Mouse (Mus musculus): ENCODE data around the gene Abhd17a. TPM values are rescaled to one million over a fixed set of nuclear protein-coding genes. Genes with fewer than 3 reads are reported as not detected.
A peak's percentile ranks its signal among the peaks of the same experiment; 100 is the strongest.

Gene Abhd17a
- polyA plus RNA-seq, 2 experiments, result 41.2 to 55.0 TPM

DNA sequence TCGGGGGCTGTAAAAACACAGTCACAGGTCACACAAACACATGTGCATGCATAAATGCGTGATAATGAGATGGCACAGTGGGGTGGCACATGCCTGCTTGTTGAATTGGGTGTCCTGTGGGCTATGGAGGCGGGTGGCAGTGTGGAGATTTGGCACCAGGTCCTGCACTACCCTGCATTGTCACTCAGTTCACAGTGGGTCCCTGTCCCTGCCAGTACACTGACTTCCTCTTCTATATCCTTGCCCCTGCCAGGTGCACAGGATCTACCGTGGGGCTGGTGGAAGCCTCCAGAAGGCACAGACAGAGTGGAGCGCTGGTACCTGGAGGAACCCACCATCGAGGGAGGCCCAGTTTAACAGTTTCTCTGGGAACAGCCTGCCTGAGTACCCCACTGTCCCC is 24.2 kb upstream of the Abhd17a start:
- DNase-seq (ENCODE audit: low read depth in 3 of 3, low spot score in 3 of 3), result no peak
- ATAC-seq (ENCODE audit: insufficient read depth), result no peak
- Histone ChIP-seq H3K4me3 (ENCODE audit: insufficient read depth in 1 of 2, low read depth in 2 of 2, low read length in 2 of 2) (no peak overlapping the region), H3K4me1 (replicated peaks; ENCODE audit: control insufficient read depth in 2 of 2, insufficient read depth in 2 of 2, low read length in 1 of 2) (no peaks in the 10 kb centered on the region; a peak in 1 of 4 replicates), H3K9me3 (ENCODE audit: control insufficient read depth, low read length) (no peaks in the 10 kb centered on the region), H3K9ac (replicated peaks) (no peak overlapping the region), H3K27me3 (ENCODE audit: control insufficient read depth, insufficient read depth, low read length) (no peaks in the 10 kb centered on the region), H3K27ac (no peak overlapping the region), H3K4me2 (ENCODE audit: low read depth) (no peak overlapping the region), H3K36me3 (replicated peaks; ENCODE audit: control insufficient read depth, insufficient read depth, low read depth) (peaks cover 13% of the 10 kb centered on the region)
- 76% methylated on average over 6 of the region's 6 CpGs for WGBS (ENCODE audit: insufficient replicate concordance)
- TF ChIP-seq EP300 (IDR thresholded peaks at IDR 0.05; ENCODE audit: low read depth) (no peak), CTCF (IDR thresholded peaks at IDR 0.05; ENCODE audit: low read depth) (no peak)

GRCm38 (mm10) chr10:80613821-80614220 is 23.7 kb upstream of the Abhd17a start:
- no peak for ATAC-seq (ENCODE audit: insufficient read depth)
- no peak for DNase-seq (ENCODE audit: low read depth in 3 of 3, low spot score in 3 of 3)
- Histone ChIP-seq H3K36me3 (replicated peaks; ENCODE audit: control insufficient read depth, insufficient read depth, low read depth) (peaks cover 19% of the 10 kb centered on the region), H3K4me2 (ENCODE audit: low read depth) (no peak overlapping the region), H3K4me1 (replicated peaks; ENCODE audit: control insufficient read depth in 2 of 2, insufficient read depth in 2 of 2, low read length in 1 of 2) (no peaks in the 10 kb centered on the region), H3K27me3 (ENCODE audit: control insufficient read depth, insufficient read depth, low read length) (no peaks in the 10 kb centered on the region), H3K9me3 (ENCODE audit: control insufficient read depth, low read length) (no peaks in the 10 kb centered on the region), H3K27ac (no peak overlapping the region), H3K9ac (replicated peaks) (no peak overlapping the region), H3K4me3 (ENCODE audit: insufficient read depth in 1 of 2, low read depth in 2 of 2, low read length in 2 of 2) (no peak overlapping the region)
- 69% methylated on average over 3 of the region's 3 CpGs for WGBS (ENCODE audit: insufficient replicate concordance)
- TF ChIP-seq CTCF (IDR thresholded peaks at IDR 0.05; ENCODE audit: low read depth) (0 out of 2 replicates have a peak, but pooled peaks have one; percentile 14), EP300 (IDR thresholded peaks at IDR 0.05; ENCODE audit: low read depth) (no peak)

DNA sequence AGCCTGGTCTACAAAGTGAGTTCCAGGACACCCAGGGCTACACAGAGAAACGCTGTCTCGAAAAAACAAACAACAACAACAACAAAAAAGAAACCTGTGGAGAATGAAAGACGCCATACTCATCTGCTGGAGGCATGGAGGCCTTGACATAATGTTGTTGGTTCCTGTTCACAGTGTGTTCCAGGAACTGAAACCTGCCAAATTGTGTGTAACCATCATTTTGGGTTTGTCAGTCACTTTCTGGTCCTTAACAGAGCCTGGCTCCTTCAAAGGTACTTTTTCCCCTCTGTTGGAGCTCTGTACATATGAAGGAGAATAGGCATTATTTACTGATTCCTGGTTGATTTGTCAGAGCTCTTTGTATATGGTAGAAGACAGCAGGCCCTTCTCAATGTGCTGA is 21.8 kb upstream of the Abhd17a start:
- no peak for TF ChIP-seq EP300 (IDR thresholded peaks at IDR 0.05; ENCODE audit: low read depth)
- no peak for TF ChIP-seq CTCF (IDR thresholded peaks at IDR 0.05; ENCODE audit: low read depth)
- no peak for DNase-seq (ENCODE audit: low read depth in 3 of 3, low spot score in 3 of 3)
- Histone ChIP-seq H3K27me3 (ENCODE audit: control insufficient read depth, insufficient read depth, low read length) (no peaks in the 10 kb centered on the region), H3K9ac (replicated peaks) (no peak overlapping the region), H3K27ac (no peak overlapping the region), H3K36me3 (replicated peaks; ENCODE audit: control insufficient read depth, insufficient read depth, low read depth) (peaks cover 38% of the 10 kb centered on the region), H3K4me2 (ENCODE audit: low read depth) (no peak overlapping the region), H3K4me3 (ENCODE audit: insufficient read depth in 1 of 2, low read depth in 2 of 2, low read length in 2 of 2) (no peak overlapping the region), H3K4me1 (replicated peaks; ENCODE audit: control insufficient read depth in 2 of 2, insufficient read depth in 2 of 2, low read length in 1 of 2) (no peaks in the 10 kb centered on the region), H3K9me3 (ENCODE audit: control insufficient read depth, low read length) (no peaks in the 10 kb centered on the region)
- 83% methylated on average over 3 of the region's 3 CpGs for WGBS (ENCODE audit: insufficient replicate concordance)
- no peak for ATAC-seq (ENCODE audit: insufficient read depth)

DNA sequence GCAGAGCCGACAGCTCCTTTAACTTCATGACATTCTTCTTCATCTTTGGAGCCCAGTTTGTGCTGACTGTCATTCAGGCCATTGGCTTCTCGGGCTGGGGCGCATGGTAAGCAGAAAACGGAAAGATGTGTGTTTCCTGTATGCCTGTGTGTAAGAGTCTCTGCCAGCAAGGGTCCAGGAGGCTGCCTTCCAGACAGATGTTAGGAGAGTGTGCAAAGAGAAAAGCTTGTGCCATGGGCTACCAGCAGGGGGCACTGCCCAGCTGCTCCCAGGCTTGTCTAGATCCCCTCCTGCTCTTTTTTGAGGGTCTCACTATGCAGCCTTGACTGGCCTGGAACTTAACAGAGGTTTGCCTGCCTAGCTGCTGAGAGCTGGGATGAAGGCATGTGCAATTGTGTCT is 20.9 kb upstream of the Abhd17a start:
- no peak for ATAC-seq (ENCODE audit: insufficient read depth)
- H3K4me1 ChIP-seq (replicated peaks; ENCODE audit: control insufficient read depth in 2 of 2, insufficient read depth in 2 of 2, low read length in 1 of 2), result no peaks in the 10 kb centered on the region

DNA sequence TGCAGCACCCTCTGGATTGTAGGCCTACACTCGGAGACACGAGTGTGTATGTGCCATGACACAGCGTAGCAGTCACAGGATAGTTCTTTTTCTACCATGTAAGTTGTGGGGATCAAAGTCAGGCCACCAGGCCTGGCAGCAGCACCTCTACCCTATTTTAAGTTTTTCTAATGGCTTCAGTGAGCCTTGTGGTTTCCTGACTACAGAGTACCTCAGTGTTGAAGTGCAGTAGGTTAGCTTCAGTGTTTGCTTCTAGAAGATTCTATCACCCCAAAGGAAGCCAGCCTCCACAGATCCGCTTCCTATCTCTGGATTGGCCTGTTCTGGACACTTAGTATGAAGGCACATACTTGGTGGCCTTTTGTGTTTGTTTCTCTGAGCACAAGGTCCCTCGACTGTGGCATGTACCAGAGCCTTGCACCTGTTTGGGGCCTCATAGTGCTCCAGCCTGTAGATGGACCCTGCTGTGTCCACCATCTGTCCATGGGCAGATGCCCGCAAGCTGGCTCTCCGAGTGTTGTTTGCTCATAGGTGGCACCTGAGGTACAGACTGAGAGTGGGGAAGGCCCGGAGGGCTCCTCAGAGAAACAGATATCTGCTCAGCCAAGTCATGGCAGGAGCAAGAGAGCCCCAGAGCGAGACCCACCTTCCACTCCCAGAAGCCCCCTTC is 20.1 kb upstream of the Abhd17a start:
- Histone ChIP-seq H3K27ac (no peak overlapping the region), H3K36me3 (replicated peaks; ENCODE audit: control insufficient read depth, insufficient read depth, low read depth) (peaks cover 48% of the 10 kb centered on the region), H3K9ac (replicated peaks) (no peak overlapping the region), H3K4me3 (ENCODE audit: insufficient read depth in 1 of 2, low read depth in 2 of 2, low read length in 2 of 2) (no peak overlapping the region), H3K9me3 (ENCODE audit: control insufficient read depth, low read length) (no peaks in the 10 kb centered on the region), H3K4me2 (ENCODE audit: low read depth) (no peak overlapping the region), H3K27me3 (ENCODE audit: control insufficient read depth, insufficient read depth, low read length) (no peaks in the 10 kb centered on the region), H3K4me1 (replicated peaks; ENCODE audit: control insufficient read depth in 2 of 2, insufficient read depth in 2 of 2, low read length in 1 of 2) (peaks cover 2% of the 10 kb centered on the region in 2 experiments)
- no peak for TF ChIP-seq EP300 (IDR thresholded peaks at IDR 0.05; ENCODE audit: low read depth)
- no peak for TF ChIP-seq CTCF (IDR thresholded peaks at IDR 0.05; ENCODE audit: low read depth)
- DNase-seq (ENCODE audit: low read depth in 3 of 3, low spot score in 3 of 3) (no peak), ATAC-seq (ENCODE audit: insufficient read depth) (no peak)
- 74% methylated on average over 9 of the region's 9 CpGs for WGBS (ENCODE audit: insufficient replicate concordance)

More for the DNA sequence above, 20.9 kb upstream of the Abhd17a start:
- H3K36me3 ChIP-seq (replicated peaks; ENCODE audit: control insufficient read depth, insufficient read depth, low read depth), result peaks cover 46% of the 10 kb centered on the region
- no peak overlapping the region for H3K4me3 ChIP-seq (ENCODE audit: insufficient read depth in 1 of 2, low read depth in 2 of 2, low read length in 2 of 2)
- no peak overlapping the region for H3K27ac ChIP-seq
- 32% methylated on average over 4 of the region's 4 CpGs for WGBS (ENCODE audit: insufficient replicate concordance)
- H3K27me3 ChIP-seq (ENCODE audit: control insufficient read depth, insufficient read depth, low read length), result no peaks in the 10 kb centered on the region
- no peak for DNase-seq (ENCODE audit: low read depth in 3 of 3, low spot score in 3 of 3)
- TF ChIP-seq CTCF (IDR thresholded peaks at IDR 0.05; ENCODE audit: low read depth) (peak; percentile 93), EP300 (IDR thresholded peaks at IDR 0.05; ENCODE audit: low read depth) (no peak)
- H3K4me2 ChIP-seq (ENCODE audit: low read depth), result no peak overlapping the region
- H3K9ac ChIP-seq (replicated peaks), result no peak overlapping the region
- no peaks in the 10 kb centered on the region for H3K9me3 ChIP-seq (ENCODE audit: control insufficient read depth, low read length)
